Mouse (Mus musculus): Measurements from ENCODE around the gene Bhlhe23.

Bhlhe23 gene

GRCm38 (mm10) chr2:180775223-180775622, 1.5 kb downstream of the Bhlhe23 start:
- no peak for DNase-seq (ENCODE audit: low spot score)

- no peak for DNase-seq (ENCODE audit: low spot score)
Observed at GRCm38 (mm10) chr2:180765713-180766112, 11.0 kb downstream of the Bhlhe23 start.

GRCm38 (mm10) chr2:180764986-180765385, 11.7 kb downstream of the Bhlhe23 start:
- DNase-seq (ENCODE audit: low spot score) = no peak

DNA sequence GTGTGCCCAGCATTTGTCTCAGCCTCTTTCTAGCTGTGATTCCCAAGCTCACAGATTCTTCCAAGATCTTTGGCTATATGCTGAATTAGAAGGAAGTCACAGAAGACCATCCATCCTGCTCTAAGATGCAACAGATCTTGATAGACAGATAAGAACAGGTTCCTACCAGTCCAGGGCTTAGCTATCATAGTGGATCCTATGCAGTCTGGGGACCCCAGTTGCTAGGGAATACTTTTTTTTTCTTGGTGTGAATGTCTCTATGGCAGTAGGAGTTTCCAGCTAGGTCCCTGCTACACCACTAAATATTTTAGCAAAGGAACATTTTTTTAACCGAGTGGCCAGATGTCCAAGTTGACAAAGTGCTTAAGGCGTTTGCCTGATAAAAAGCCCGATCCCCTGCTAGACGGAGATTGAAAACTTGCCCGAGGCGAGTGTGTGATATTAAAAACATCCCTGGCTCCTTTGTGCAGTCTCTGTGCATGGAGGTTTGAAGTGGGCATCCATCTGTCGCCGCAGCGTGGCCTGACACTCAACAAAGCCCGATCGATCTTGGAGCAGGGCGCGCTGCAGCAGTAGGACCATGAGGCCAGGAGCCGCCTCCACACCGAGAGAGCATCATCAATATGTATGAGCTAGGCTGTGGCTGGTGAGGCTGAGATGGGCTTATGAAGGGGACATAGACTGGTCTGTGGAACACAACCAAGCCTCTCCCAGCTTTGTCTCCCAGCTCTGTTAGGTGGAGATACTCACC, 18.0 kb downstream of the Bhlhe23 start:
- DNase-seq (ENCODE audit: low spot score) = no peak

- no peak for DNase-seq (ENCODE audit: low spot score)
Observed at GRCm38 (mm10) chr2:180756786-180757185, 19.9 kb downstream of the Bhlhe23 start.

DNA sequence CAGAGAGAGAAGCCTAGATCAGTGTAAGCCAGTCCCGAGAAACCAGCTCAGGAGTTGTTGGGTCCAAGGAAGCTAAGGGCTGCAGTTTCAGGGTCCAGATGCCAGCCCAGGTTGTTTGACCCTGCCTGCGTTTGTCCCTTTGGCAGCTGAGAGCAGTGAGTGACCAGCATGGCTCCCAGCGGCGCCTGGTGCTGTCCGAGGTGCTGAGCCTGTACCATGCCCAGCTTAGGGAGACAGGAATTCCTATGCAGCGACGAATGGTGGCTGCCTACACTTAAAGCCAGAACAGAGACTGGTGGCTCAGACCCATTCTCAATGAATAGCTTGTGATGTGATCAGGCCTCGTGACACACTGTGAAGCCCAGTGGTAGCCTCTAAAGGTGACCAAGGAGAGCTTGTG, 20.8 kb downstream of the Bhlhe23 start:
- DNase-seq (ENCODE audit: low spot score) = no peak

DNA sequence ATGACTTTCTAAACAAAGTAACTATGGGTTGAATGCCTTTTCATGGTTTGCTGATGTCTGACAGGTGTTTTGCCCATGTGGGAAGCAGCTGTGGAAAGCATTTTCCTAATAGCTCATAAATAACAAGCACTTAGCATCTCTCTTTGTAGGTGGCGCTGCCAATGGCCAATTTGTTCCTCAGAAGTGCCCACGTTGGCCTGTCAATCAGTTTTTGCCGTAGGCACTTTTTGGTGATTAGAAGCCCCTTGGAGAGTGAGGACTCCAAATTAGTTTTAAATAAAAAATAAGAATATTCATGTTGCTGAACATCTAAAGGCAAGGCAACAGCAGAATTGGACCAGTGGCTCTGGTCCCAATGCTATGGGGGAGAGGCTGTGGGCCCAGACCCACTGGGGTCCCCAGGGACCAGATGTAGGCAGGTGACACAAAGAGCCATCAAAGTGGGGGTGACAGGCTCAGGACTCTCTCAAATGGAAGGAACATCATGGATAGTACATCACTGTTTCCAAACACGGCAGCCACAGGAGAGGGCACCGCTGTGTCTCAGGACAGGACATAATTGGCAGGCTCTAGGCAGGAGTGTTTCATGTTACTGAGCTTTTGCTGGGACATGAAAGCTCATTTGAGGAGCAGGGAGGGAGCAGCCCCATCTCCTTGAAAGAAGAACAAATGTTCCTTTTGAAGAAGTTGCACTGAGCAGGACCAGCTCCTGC, 21.6 kb downstream of the Bhlhe23 start:
- no peak for DNase-seq (ENCODE audit: low spot score)

DNA sequence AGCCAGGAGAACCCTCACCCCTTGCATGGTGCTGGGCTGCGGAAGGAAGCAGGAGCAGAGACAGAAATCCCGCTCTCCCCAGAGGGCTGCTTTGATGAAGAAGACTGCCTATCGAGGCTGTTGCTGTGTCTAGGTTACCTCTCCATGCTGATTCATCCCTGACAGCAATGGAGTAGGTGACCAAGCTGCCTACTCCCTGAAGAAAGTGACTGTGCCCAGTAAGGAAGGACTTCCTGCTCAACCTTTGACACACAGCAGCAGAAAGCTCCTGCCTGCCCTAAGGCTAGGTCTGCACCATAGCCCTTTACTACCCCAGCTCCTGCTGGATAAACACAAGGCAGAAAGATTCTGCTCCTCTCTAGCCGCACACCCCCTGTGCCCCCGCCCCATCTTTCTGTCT, 27.8 kb downstream of the Bhlhe23 start:
- no peak for DNase-seq (ENCODE audit: low spot score)

GRCm38 (mm10) chr2:180746569-180747192, 30.0 kb downstream of the Bhlhe23 start:
- DNase-seq (ENCODE audit: low spot score) = no peak

DNA sequence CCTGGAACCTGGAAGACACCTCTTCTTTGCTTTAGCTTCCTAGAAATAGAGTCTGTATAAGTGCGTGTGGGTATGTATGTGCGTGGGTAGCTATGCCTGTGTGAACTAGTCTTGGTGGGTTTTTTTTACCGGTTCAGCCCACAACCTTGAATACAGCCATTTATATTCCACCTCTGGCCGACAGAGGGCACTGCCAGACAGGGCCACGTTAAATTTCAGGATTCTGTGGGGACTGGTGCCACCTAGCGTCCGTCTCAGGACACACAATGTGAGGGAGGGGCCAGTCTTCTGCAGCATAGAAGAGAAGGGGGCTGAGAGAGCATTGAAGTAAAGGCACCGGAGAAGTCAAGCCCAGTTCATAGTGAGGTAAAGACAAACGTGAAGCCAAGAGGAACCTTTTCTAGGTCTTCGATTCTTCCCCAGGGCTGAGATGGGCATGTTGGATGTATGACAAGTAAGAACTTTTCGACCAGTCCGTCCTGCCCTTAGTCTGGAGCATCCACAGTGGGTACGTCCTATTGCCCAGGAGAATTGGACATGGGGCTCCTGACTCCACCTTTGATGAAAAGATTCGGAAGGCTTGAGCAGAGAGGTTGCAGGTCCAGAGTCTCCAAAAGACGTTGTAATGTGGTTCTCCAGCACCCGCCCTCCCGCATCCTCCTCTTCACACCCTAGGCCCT, 31.3 kb downstream of the Bhlhe23 start:
- peak; percentile 84 for DNase-seq (ENCODE audit: low spot score)

- no peak for DNase-seq (ENCODE audit: low spot score)
Observed at GRCm38 (mm10) chr2:180743321-180743720, 33.4 kb downstream of the Bhlhe23 start.

- no peak for DNase-seq (ENCODE audit: low spot score)
Observed at GRCm38 (mm10) chr2:180742820-180743219, 33.9 kb downstream of the Bhlhe23 start.

GRCm38 (mm10) chr2:180741421-180741820, 35.3 kb downstream of the Bhlhe23 start:
- DNase-seq (ENCODE audit: low spot score) = no peak

GRCm38 (mm10) chr2:180740349-180740748, 36.4 kb downstream of the Bhlhe23 start:
- DNase-seq (ENCODE audit: low spot score) = no peak

- DNase-seq (ENCODE audit: low spot score) = no peak
Observed at GRCm38 (mm10) chr2:180737984-180738383, 38.7 kb downstream of the Bhlhe23 start.

DNA sequence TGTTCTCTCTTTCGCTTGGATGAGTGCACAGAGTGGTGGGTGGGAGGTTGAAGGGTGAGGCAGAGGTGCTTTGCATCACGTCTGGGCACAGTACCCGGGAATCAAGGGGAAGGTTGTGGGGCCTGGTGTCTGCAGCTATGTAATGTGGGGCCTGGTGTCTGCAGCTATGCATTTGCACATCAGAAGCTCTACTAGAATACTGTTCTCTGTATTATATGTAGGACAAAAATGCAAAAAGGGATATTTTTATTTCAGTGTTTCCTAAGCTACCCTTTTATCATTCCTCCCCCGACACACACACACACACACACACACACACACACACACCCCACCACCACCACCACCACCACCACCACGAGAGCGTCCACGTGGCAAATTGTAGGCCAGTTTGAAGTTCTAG, 41.5 kb downstream of the Bhlhe23 start:
- DNase-seq (ENCODE audit: low spot score) = no peak

DNA sequence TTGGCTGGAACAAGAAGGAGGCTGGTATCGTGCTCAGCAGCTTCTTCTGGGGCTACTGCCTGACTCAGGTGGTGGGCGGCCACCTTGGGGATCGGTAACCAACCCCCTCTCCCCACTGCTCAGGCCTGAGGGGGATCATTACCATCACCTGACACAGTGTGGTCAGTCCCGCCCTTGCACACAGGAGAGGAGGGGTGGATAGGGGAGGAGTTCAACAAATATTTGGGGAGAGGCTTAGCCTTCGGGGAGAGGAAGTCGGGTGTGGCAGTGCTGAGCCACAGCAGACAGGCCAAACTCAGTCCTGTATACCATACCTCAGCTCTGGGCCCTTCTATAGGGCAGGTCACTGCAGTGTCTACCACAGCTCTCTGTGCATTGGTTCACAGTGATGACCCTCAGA, 44.7 kb downstream of the Bhlhe23 start:
- DNase-seq (ENCODE audit: low spot score) = no peak

- DNase-seq (ENCODE audit: low spot score) = no peak
Observed at GRCm38 (mm10) chr2:180731036-180731435, 45.7 kb downstream of the Bhlhe23 start.

DNA sequence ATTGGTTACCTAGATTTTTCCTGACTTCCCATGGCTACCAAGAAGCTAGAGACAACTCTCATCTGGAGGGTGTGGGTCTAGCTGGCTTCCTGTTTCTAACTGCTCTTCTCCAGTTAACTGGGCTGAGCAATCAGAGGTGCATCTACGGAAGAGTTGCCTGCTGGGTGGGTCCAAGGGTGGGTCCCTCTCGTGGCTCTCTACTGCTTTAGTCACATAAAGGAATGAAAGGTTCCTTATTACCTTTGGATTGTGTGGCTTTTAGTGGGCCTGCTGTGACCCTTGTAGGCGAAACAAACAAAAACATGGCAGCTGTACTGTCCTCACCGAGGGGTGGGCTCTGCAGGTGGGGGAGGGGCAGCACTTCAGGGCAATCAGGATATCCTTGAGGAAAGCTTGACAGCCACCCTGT, 49.1 kb downstream of the Bhlhe23 start:
- DNase-seq (ENCODE audit: low spot score) = no peak

DNA sequence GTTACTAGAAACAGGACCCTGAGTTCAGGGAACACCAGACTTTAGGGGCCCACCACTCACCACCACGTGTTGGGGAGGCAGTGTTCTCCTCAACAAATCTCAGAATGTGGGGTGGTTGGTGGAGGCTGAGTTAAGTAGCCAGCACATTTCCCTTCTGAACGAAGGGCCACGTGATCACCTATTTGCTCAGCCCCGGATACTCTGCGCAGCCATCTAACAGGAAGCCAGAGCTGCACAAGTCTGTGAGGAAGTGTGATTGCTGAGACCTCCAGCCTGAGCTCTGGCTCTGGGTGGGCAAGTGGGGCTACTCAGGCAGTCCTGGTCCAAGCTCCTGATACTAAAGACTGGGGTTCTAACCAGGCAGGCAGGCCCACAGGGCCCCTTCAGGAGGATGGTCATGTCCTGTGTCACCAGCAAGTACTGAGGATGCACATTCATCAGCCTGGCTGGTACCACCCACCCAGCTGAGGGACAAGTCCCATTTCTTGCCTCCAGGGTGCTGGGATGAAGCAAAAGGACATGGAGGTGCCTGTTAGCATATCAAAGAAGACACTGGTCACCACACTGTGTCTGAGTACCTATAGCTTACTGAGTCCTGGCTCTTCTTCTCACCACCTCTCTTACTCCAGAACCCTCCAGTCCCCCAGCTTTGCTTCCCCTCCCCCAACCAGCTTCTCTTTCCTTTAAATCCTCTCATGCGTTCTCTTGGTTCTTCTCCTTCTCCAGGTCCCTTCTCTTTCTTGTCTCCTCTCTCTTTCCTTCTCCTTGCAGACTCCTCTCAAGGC, 49.9 kb downstream of the Bhlhe23 start:
- DNase-seq (ENCODE audit: low spot score) = peak; percentile 62

- DNase-seq (ENCODE audit: low spot score) = no peak
Observed at GRCm38 (mm10) chr2:180725856-180726629, 50.7 kb downstream of the Bhlhe23 start.
